16 mouse cellular contexts compared by ENCODE assay signal in the genomic region with DNA sequence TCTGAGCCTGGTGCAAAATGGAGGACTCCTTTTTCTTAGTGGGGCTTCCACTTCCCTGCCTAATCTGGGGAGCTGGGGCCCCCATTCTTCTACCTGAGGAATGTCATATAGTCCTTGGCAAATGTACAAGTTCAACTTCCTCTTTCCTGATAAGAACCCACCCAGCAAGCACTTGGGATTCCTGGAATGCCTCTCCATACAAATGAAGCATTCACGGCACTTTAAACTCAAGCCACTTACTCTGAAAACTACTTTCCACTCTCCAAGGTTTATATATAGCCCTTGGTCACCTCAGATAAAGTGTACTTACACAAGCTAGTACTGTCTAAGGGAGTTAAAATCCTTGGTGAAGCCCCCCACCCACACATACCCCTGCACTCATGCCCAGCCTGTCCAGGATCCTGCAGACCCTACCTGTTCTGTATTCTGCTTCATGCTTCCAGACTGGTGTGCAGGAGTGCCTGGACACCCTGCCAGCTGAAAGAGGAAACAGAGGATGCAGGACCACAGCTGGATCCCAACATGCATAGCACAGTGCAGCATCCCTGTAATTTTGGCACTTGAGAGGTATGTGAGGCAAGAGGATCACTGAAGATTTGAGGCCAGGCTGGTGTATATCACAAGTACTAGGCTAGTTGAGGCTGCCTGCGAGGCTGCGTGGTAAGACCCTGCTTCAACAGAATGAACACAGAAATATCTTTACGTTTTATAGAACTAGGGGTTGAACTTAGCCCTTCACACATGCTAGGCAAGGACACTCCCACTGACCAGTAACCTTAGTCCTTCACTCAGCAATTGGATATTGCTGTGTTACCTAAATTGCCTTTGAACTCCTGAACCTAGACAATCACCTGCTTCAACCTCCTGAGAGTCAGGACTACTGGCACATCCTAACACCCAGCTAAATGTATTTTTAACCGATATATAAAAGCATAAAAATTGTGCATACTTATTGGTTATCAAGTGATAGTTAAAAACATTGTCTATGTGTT. TPM values are rescaled to one million over a fixed set of nuclear protein-coding genes. Genes with fewer than 3 reads are reported as not detected.
DNase-seq lines count a peak whose midpoint lies in the region; ATAC-seq and TF ChIP-seq lines count a peak whose summit lies in the region.
"Had no signal": no experiment of that assay in that cellular context is flagged by ENCODE, and none has a peak within 500 bp of the region (broad histone marks: within the 10 kb centered on the region; RNA-seq: fewer than 3 reads in every experiment).

No protein-coding gene starts in this region.

- no peak overlapping the region for H3K4me2 ChIP-seq in kidney, embryonic 14.5 days (replicated peaks; ENCODE audit: low read depth, low read length)

- no peak overlapping the region for H3K4me3 ChIP-seq in kidney, embryonic 14.5 days (ENCODE audit: low read length)
- no peak overlapping the region for H3K4me3 ChIP-seq in cortical plate, adult 2 months (ENCODE audit: insufficient read depth, low read length)
- H3K4me3 ChIP-seq: left cerebral cortex, adult 2 months; megakaryocyte, embryonic 14.5 days; myocyte had no signal

- ATAC-seq in kidney, embryonic 14.5 days (ENCODE audit: low FRiP score, low TSS enrichment): peak; percentile 35; the same call in 1 of the 2 replicates
- ATAC-seq: inflammation-experienced regulatory T-cells, adult 6 months; Patski had no signal

- no peak for DNase-seq in kidney, postnatal 25 days
- peak; percentile 6 for DNase-seq in heart, postnatal 4 days
- peak; percentile 58 for DNase-seq in lung, postnatal 25 days (ENCODE audit: low spot score)
- no peak for DNase-seq in layer of hippocampus, adult 8-10 months (ENCODE audit: low spot score in 2 of 2)
- no peak for DNase-seq in ovary, postnatal 10 days (ENCODE audit: low spot score)
- DNase-seq in layer of hippocampus, adult 9-11 months: no peak
- DNase-seq: adrenal gland, postnatal 25 days; cerebellum, adult 11-12 months; thymus, adult 2 months had no signal

- no peak for TF ChIP-seq CTCF in cortical plate, adult 2 months (IDR thresholded peaks at IDR 0.05; ENCODE audit: extremely low read depth, insufficient read depth, low read length)

- no peaks in the 10 kb centered on the region for H3K27me3 ChIP-seq in kidney, embryonic 14.5 days (ENCODE audit: control insufficient read depth, insufficient read depth, low read length)
- H3K27me3 ChIP-seq: megakaryocyte, embryonic 14.5 days; Patski had no signal

- H3K36me3 ChIP-seq in kidney, embryonic 14.5 days (ENCODE audit: control insufficient read depth, insufficient read depth, low read length): no peaks in the 10 kb centered on the region

- 64% methylated on average over 5 of the region's 5 CpGs for WGBS in kidney, embryonic 14.5 days

- no peaks in the 10 kb centered on the region for H3K4me1 ChIP-seq in kidney, embryonic 14.5 days (ENCODE audit: control insufficient read depth, insufficient read depth, low read length)
- H3K4me1 ChIP-seq in cortical plate, adult 2 months (ENCODE audit: control insufficient read depth, insufficient read depth, low read length): no peaks in the 10 kb centered on the region

- H3K27ac ChIP-seq in kidney, embryonic 14.5 days (ENCODE audit: low read depth, low read length): peak overlapping the region; percentile 65; the same call in 1 of the 2 replicates
- peak overlapping the region; percentile 73 for H3K27ac ChIP-seq in cortical plate, adult 2 months (ENCODE audit: insufficient read depth, low read length)
- H3K27ac ChIP-seq: left cerebral cortex, adult 2 months had no signal

- H3K9me3 ChIP-seq in kidney, embryonic 14.5 days (ENCODE audit: control insufficient read depth, low read length): no peaks in the 10 kb centered on the region
- H3K9me3 ChIP-seq: megakaryocyte, embryonic 14.5 days had no signal

- no peak for TF ChIP-seq POLR2A in cortical plate, adult 2 months (IDR thresholded peaks at IDR 0.05; ENCODE audit: extremely low read depth, insufficient read depth, low read length)

- H3K9ac ChIP-seq in kidney, embryonic 14.5 days (ENCODE audit: low read depth, low read length): no peak overlapping the region

RNA-seq across cellular contexts. Expression of a gene that starts 8.5 kb away (rescaled TPM):
- polyA plus RNA-seq in kidney, embryonic 14.5 days (2014; fragmentation: Nextera tagmentation; extraction: Ambion mirVana): 19.8 and 23.7 TPM in 2 replicates
- polyA plus RNA-seq in cortical plate, adult 2 months (2012; rRNA removed): 35.0 and 36.2 TPM in 2 replicates
- 10 to 100 TPM; 46.6 to 51.1 TPM for total RNA-seq in heart, postnatal 4 days (2021)
- total RNA-seq in layer of hippocampus, adult 8-10 months (2022): 10 to 100 TPM; 42.4 to 52.9 (median 47.9) TPM

Comparison
In these comparisons a context has a peak if more than half of its experiments do, and no peak if none do; other contexts are left out.
1. DNase-seq: peak in heart, postnatal 4 days (single experiment) and lung, postnatal 25 days (single experiment); none in kidney, postnatal 25 days (0 of 2), layer of hippocampus, adult 8-10 months (0 of 2), ovary, postnatal 10 days (single experiment) and layer of hippocampus, adult 9-11 months (single experiment).